Mouse (Mus musculus) ES-E14 (cell line): ENCODE measurements at regions not wholly inside any gene's neighbourhood (a gene's known extent, or its start where the extent isn't known, plus 50 kb on each side); places are given as distances from the start of the nearest gene placed in this dataset.

Experiments
- CHD2 ChIP-seq: IDR thresholded peaks from 2 replicates; pipeline ENCODE4 v1.6.1; 2014; ENCODE audit warnings: mild to moderate bottlenecking, low read depth, low read length, inconsistent platforms
- MAFK ChIP-seq: IDR thresholded peaks from 2 replicates; pipeline ENCODE4 v1.6.1; 2014; ENCODE audit warnings: mild to moderate bottlenecking, low read depth, low read length, inconsistent platforms; ENCODE audit not compliant: insufficient read depth
- ZC3H11A ChIP-seq: IDR thresholded peaks from 2 replicates; pipeline ENCODE4 v1.6.1; 2012; ENCODE audit warnings: low read depth, mild to moderate bottlenecking, inconsistent platforms, low read length, borderline replicate concordance
- ZNF384 ChIP-seq: IDR thresholded peaks from 2 replicates; pipeline ENCODE4 v1.6.1; 2012; ENCODE audit warnings: low read depth, low read length, inconsistent platforms

- TF ChIP-seq CHD2 = no peak
- no peak for TF ChIP-seq ZC3H11A
- TF ChIP-seq MAFK = no peak
- no peak for TF ChIP-seq ZNF384
Measured at GRCm38 (mm10) chr1:193577821-193578220, 207.7 kb upstream of the Camk1g start.
